Mouse (Mus musculus) liver (tissue): ENCODE measurements around the gene Cldn16.
"Not testable (repeated sequence)": the region's sequence is repeated elsewhere in the genome, so short reads cannot be mapped to it uniquely, and the experiment has no call there.

Experiments
- DNase-seq: peaks from one replicate; pipeline ENCODE4 v3.0.0-alpha.2; 2020; ENCODE audit warnings: mixed read lengths

Gene Cldn16

DNA sequence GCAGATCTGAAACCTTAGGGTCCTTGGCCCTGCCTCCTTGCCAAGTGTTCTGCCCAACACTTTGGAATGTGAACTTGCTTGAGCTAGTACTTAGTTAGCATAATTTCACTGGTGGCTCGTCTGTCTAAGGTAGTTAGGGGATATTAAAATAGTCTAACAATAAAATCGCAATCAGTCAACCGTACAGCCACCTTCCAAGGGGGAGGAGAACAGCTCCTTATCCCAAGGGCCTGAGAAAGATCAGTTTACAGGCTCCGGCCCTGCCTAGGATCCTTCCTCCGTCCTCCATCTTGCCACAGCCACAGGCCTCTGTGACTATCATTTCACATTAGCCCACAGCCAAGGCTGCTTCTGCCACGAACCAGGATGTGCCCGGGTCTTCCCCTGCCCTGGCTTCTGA, at the start of gene Cldn16:
TSS of gene Cldn16 (plus strand) at position 301 of the 400 bp plus-strand sequence.
- DNase-seq: no peak

DNA sequence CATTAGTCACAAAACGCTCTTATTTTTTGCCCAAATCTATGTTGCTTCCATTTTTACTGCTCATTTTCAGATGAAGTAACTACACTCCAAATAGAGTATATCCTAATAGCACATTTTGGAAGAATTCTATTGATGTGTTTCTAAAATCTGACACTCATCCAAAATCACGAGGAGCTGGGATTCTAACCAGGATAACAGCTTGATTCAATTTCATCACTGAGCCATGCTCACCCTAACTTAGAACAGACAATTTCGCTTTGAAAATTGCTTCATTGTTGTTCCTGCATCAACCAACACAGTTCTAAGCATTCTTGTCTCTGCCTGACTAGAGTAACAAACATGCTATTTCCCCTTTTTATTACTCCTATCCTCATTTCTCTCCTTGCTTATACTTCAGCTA, 44.3 kb upstream of the Cldn16 start:
- no peak for DNase-seq

DNA sequence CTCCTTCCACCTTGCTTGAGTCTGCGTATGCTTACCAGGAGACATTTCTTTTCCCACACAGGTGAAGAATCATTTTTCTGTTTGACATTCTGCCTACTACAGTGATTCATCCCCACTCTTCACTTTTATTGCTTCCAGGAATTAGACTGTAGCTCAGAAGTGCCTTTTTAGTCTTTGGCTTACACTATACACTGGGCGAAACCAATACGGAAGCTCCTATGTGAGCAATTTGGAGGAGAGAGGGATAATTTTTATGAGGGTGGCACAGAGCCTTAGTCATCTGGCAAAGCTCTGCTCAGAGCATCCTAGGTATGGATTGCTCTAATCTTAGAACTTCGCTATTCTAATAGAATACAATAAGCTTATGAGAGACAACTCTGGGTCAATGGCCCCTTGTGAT, 40.9 kb upstream of the Cldn16 start:
- DNase-seq: no peak

DNA sequence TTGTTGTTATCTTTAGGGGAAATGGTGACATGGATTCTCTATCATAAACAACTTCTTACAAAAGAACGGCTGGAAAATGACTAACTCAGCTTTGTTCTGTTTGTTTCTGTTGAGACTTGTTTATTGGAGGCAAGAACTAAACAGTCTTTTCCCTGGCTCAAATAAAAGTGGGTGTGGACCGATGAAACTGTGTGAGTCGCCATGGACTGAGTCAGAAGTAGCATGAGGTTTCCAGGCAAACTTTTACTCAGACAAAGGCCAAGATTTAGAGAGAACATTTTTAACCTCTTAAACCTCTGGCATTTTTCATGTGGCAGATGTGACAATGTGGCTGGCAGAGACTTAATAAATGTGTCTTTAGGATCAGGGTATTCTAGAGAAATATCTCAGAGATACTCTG, 32.7 kb upstream of the Cldn16 start:
- DNase-seq: no peak

DNA sequence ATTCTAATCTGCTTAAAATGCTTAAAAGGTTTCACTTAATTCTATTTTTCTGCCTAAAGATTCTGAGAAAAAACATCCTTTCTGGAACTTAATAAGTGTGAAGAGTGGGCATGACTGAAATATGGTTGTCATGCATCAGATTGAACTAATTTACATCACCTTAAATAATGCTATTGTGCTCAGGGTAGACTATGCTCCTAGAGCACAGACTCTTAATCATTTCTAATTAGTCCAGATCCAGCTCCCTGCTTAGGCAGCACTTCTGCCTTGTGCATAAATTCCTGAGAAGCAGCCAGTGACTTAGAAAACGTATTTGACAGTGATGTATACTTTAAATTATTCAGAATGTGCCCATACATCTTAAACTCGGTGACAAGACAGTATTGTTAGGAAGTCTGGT, 29.4 kb upstream of the Cldn16 start:
- DNase-seq: no peak

DNA sequence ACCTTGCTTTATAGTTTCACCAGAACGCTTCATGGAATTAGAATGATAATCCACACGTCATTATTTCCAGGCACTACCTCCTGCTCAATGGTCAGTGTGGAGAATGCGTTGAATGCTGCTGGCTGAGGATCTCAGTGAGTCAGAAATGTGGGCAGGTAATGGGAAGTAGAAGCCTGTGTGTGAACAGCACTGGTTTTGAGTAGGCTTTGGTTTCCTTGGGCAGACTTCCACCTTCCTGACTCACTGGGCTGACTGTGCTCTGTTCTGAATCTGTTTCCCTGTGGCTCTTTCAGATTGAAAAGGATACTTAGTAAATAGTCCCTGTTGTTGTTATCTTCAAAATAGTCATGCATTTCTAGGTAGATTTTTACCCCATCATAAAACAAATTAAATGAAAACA, 22.9 kb upstream of the Cldn16 start:
- DNase-seq: no peak

DNA sequence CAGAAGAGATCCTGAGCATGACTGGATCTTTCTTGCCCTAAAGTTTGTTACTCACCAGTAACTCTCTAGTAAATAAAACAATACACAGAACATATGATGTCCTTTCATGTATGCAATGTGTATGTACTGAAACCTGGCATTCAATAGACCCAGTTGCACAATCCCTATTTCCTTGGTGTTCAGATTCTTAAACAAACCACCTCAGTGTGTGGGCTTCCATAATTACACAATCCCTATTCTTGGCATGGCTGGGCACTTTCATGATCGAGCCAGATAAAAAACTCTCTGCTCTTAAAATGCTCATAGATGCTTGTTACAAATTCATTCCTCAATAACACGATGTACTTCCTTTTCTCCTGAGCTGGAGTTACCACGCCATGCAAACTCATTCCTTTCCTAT, 21.8 kb upstream of the Cldn16 start:
- DNase-seq: no peak

DNA sequence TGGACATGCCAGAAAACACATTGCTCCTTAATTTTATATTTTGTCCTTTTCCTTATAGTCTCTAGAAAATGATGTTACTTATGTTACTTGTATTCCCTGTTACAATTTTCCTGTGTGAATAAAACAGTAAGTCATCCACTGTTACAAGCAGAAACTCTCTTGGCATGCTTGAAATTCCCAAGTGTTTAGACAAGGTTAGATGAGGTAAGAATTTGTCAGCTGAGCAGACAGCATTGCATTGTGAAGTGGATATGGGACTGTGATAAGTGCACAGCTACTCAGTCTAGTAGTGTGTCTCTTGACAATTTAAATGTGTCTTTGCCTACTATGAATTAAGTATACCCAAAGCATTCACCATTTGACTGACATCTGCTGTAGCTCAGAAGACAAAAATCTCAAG, 18.1 kb upstream of the Cldn16 start:
- no peak for DNase-seq

DNA sequence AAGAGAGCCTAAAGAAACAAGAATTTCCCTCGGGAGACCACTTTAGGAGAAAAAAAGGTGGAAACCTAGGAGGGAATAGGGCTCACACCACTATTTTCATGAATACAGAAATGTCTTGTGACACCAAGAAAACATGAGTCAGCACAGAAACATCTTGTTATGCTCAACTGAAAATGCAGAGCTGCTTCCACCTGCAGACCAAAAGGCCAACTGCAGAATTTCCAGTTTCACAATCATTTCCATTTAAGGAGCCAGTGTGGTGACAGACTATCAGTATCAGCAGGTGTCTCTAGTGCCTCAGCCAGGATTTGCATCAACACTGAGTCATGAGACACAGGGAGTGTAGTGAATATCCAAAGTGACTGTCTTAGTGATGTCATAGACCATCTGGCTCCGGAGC, 15.3 kb upstream of the Cldn16 start:
- DNase-seq: no peak

DNA sequence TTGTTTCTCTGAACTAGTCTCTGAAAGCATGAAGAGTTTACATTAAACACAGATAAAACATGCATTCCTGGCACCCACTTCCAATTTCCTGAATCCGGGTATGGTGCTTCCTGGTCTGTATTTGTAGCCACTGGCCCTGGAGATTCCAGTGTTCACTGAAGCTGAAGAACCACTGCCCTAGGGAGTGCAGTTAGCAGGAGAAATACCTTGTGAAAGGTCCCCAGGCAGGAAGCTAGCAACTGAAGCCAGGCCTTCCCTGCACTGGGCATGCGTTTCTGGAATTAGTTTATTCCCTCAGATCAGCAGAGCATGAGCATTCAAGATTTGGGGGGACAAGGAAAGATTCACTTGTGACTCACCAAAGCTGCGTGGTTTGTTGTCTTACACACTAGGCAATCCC, 8.8 kb upstream of the Cldn16 start:
- no peak for DNase-seq

DNA sequence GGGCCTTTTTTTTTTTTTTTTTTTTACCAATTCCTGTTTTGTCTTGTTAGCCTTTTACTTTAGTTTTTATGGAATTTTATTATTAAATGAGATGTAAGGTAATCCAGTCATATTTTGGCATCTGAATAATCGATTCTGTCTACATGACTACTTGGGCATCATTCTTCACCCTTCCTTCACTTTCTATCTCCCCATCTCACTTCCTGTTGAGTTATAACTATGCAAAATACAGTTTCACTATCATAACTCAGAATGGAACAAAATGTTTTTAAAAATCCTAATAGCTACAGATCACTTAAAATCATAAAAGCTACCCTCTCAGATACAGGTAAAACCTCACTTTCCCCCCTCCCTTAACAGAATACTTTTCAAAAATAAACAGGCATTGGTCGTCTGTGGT, 6.8 kb upstream of the Cldn16 start:
- DNase-seq: no peak

DNA sequence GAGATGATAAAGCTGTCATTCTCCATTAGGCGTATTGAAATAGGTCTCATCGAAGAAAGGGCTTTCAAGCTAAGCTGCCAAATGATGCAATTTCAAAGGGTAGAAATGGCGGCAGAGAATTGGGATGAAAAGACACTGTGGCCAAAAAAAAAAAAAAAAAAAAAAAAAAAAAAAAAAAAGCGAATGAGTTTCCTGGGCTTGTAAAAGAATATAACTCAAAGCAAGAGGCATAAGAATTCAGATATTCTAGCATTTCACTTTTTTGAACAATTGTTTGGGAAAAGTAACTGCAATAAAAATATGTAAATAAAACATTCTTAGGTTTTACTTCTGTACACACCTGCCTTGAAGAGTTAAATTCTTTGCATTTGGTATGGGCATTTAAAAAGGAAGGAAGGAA, 3.6 kb downstream of the Cldn16 start:
- no peak for DNase-seq

DNA sequence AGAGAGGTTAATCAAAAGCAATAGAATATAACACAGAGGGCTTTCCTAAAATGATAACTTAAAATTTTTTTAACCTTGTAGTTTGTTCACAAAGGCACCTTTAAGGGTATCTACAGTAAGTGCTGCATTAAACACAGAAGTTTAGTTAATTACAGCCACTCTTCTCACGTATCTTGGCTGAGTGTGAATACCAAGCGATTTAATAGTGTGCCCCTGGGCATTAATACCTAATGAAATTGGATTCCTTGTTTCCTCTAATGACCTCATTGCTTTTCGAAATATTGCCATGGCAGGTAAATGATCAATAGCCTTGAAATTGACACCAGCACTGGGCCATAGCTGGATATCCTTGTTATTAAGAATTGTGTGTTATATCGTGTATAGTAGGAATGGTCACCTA, 8.3 kb downstream of the Cldn16 start:
- DNase-seq: no peak

DNA sequence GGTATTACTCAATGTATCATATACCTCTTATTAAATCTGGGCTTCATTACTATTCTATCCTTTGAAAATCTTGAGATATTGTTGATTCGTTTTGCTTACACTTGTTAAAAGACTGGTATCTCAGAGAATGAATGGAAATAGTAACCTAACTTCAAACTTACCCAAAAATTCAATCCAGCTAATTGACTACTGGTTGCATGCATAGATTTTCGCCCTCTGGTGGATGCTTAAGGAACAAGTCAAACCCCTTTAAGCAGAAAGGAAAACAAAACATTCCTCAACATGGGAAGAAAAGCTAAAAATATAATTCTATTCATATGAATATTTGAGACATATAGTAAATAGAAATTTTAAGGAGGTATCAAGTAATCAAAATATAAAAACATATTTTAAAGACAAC, 32.8 kb downstream of the Cldn16 start:
- DNase-seq: no peak

DNA sequence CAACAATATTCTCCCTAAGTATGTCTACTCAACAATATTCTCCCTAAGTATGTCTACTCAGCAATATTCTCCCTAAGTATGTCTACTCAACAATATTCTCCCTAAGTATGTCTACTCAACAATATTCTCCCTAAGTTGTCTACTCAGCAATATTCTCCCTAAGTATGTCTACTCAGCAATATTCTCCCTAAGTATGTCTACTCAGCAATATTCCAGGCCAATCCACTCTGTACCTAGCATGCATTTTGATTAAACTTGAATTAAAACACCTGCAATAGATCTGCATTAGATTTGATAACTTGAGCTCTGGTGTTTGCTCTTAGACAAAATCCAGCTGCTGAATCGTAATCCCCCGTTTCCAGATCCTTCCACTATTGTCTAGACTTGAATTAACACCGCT, 36.8 kb downstream of the Cldn16 start:
- DNase-seq: not testable (repeated sequence)

DNA sequence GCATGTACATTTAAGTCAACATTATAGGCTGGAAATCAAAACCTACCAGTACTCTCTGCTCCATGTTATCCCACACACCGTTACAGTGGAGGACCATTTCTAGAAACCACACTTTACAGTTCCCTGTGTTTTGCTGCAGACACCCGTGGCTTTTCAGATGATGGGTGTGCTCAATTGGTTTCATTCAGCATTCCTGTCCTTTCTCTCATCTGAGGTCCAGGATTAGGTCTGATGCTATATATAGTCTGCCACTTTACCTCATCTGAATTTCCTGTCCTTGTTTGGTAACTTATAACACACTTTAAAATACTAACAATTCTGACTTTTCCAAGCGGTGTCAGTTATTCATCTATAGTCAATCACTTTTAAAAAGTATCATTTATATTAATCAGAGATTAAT, 37.8 kb downstream of the Cldn16 start:
- no peak for DNase-seq

DNA sequence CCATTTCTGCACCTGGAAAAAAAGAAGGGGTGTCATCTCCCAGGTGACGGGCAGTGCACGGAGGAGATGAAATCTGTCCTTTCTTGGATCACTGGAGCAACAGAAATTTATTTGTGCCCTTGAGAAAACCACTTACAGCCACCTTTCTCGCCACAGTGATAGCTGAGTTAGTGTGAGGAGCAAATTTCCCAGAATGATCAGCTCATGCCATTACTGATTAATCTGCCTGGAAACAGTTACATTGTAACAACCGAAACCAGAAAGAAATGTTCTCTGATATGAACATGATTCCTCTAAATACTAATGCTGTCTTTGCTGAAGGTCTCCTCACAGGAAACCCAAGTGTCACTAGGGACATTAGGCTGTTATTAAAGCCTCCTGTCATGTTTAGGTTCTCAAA, 42.0 kb downstream of the Cldn16 start:
- DNase-seq: no peak

DNA sequence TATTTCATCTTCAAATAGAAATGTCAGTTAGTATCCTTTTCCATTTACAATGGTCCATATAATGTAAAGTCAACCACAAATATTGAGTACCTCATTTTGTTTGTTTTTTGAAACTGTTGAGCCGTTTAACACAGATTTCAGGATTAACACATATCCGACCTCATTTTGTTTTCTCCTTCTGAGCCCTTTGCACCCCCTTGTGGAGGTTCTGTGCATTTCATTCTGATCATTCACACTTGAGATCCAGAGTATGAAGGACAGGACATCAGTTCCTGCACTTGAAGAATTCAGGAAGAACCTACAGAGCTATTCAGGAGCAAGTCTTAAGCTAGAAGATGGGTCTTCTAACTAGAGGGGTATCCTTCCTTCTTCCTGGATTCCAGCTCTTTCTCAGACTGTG, 56.7 kb downstream of the Cldn16 start:
- no peak for DNase-seq

DNA sequence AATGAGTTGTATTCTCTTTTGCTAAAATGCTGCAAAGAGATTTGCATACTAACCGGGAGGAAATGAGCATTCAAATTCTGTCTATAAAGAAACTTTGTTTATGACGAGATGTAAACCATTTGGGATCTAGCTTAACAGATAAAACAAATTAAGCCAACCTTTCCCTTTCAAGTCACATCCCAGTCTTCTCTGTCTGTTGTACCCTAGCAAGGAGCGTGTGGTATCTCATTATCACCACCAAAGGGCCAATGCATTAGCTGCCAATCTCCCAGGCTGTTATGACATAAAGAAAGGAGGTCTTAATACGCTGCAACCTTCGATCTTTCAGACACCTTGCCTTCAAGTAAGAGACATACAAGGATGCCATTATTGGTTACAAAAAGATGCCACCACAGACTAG, 62.9 kb downstream of the Cldn16 start:
- no peak for DNase-seq

DNA sequence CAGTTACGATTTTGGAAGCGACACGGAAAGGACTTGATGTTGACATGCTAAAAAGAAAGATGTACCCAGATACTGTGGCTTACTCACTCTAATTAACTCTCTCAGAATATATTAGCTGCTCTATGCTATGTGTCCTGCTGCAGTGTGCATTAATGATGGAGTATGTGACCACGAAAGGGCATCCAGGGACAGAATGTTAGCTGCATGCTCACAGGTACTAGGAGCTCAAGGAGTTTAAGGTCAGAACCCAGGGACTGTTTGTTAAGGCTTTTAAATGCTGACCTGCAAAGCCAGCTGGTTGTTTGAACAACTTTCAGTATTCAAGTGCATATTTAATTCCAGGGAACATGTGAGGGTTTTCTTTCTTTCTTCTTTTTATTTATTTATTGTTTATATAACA, 63.7 kb downstream of the Cldn16 start, which contains the start of gene Tmem207:
TSS of gene Tmem207 (minus strand) at position 101 of the 400 bp plus-strand sequence.
- no peak for DNase-seq

DNA sequence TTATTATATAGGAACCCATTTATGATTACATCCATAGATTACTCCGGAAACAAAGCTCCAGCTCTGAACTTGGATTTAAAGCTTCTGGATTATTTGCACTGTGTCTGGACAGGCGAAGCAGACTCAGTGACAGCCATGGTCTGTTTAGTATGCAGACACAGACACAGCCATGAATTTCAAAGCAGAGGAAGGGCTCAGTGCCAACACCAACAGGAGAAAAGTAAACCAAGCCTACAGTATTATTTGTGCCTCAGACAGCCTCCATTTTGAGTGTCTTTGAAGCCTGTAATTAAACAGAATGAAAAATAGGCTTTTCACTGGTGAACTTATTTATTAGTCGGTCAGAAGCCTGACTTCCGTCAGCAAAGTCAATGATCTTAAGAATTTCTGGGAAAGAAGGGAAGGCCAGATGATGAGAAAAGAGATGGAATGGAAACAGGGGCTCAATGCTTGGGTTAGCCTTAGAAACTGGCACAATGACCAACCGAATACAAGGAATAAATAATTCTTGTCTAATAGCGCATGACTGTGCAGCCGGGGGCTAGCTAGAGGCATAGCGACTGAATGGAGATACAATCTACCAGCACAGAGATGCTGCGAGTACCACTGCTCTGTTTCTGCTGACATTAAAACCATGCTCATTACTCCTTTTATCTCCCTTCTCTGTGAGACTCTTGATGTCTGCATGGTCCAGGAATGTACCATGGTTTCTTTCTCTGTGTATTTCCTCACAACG, 65.2 kb downstream of the Cldn16 start:
- no peak for DNase-seq

DNA sequence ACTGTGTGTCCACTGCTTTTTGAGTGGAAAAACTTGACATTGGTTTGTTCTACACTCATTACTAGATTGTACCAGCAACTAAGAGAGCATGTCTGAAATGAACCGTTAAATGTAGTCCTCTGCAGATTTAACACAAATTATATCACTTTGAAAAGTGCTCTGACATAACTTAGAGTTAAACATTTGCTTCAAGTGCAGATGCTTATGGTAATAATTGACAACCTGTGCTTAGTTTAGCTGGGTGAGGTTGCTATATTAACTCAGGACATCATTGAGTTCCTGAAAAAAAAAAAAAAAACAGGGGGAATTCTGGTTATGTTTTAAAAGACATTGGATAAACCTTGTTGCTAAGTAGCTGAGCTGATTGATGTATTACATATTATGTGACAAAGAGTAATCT, 67.5 kb downstream of the Cldn16 start:
- no peak for DNase-seq

DNA sequence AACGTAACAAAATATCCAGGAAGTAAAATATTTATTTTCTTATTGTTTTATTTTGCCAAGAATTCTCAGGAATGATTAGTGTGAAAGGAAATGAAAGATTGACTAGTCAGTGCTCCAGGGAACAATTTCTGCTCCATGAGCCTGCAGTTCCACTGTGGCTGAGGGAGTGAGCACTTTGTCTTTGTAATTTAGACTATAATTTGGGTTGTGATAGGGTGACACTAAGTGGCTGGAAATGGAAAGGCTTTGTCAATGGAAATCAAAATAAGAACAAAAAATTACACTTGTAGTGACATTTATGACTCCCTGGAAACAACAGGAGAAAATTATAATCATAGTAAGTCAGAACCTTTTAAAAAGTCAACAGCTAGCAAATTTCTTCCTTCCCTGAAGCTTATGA, 69.4 kb downstream of the Cldn16 start:
- DNase-seq: no peak
